Mouse (Mus musculus) activated CD4-positive, CD25-positive, alpha-beta regulatory T cell, adult 9 weeks (primary cell): Measurements from ENCODE around the gene Tprkb. TPM values are rescaled to one million over a fixed set of nuclear protein-coding genes. Genes with fewer than 3 reads are reported as not detected.

ENCODE experiments used
- polyA plus RNA-seq: library from polyadenylated mRNA; unstranded; fragments of 100-300 nt; shearing (Covaris generic); gene quantifications from one replicate; pipeline ENCODE4 v1.2.1, GENCODE M21; 2017

The Tprkb gene
- polyA plus RNA-seq, result 51.9 TPM

GRCm38 (mm10) chr6:85911587-85911986, at the start of gene Tprkb:
TSS of gene Tprkb (plus strand) at chr6:85911865.

GRCm38 (mm10) chr6:85869006-85869405, 42.7 kb upstream of the Tprkb start, which contains the start of gene Nat8f2:
TSS of gene Nat8f2 (minus strand) at chr6:85869158.

GRCm38 (mm10) chr6:85904642-85905061, 7.0 kb upstream of the Tprkb start, which contains the start of gene Nat8f4:
TSS of gene Nat8f4 (minus strand) at chr6:85904884.

GRCm38 (mm10) chr6:85915539-85916513, 4.2 kb downstream of the Tprkb start, which contains the start of gene Nat8f1:
TSS of gene Nat8f1 (minus strand) at chr6:85915687.

GRCm38 (mm10) chr6:85961101-85962091, 49.7 kb downstream of the Tprkb start, which contains the start of gene Dusp11:
TSS of gene Dusp11 (minus strand) at chr6:85961667.

Other genes starting within 250 kb of the Tprkb start
- gene Nat8f7, start 198.7 kb upstream of the Tprkb start, polyA plus RNA-seq, result not detected
- not detected for gene Nat8f3, start 146.1 kb upstream of the Tprkb start, polyA plus RNA-seq
- not detected for gene Nat8f6, start 90.9 kb upstream of the Tprkb start, polyA plus RNA-seq
- gene Nat8f5, start 90.9 kb upstream of the Tprkb start, polyA plus RNA-seq, result not detected
- not detected for gene Nat8, start 79.8 kb upstream of the Tprkb start, polyA plus RNA-seq
- gene Nat8f2, start 42.7 kb upstream of the Tprkb start, polyA plus RNA-seq, result not detected
- gene Nat8f4, start 7.0 kb upstream of the Tprkb start, polyA plus RNA-seq, result 7.3 TPM
- 11.3 TPM for gene Nat8f1, start 3.8 kb downstream of the Tprkb start, polyA plus RNA-seq
- 249 TPM for gene Dusp11, start 49.8 kb downstream of the Tprkb start, polyA plus RNA-seq
- not detected for gene Figla, start 104.3 kb downstream of the Tprkb start, polyA plus RNA-seq
- not detected for gene Add2, start 116.8 kb downstream of the Tprkb start, polyA plus RNA-seq